Mouse (Mus musculus): ENCODE measurements around the gene Adgrf3. TPM values are rescaled to one million over a fixed set of nuclear protein-coding genes. Genes with fewer than 3 reads are reported as not detected.
A peak's percentile ranks its signal among the peaks of the same experiment; 100 is the strongest.

The Adgrf3 gene
- total RNA-seq, 2 experiments from 2014 or later: not detected

GRCm38 (mm10) chr5:30154474-30155394 lies 50.8 kb downstream of the Adgrf3 start, which contains the start of the genes Hadha and Hadhb:
Gene Hadha (minus strand): TSS chr5:30155162.
Gene Hadhb (plus strand): TSS chr5:30155248.
- ATAC-seq (replicated peaks; ENCODE audit: low FRiP score, low TSS enrichment, poor library complexity, severe bottlenecking): peak; percentile 90

DNA sequence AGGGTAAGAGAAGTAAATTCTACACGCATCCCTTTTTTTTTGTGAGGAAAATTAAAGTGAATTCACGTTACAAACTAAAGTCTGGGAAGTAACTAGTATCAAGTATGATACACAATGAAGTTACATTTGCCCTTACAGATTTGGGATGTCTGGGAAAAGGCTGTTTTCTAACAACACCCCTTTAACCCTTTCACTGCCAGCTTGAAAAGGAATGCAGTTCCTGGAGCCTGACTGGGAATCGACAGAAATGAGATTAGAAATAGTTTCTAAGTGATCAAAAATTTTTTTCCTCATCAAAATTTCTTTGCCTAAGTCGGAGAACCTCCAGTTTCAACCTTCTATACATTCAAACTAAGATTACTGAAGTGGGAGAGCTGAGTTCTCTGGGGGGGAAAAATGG lies 51.5 kb downstream of the Adgrf3 start:
- ATAC-seq (replicated peaks; ENCODE audit: low FRiP score, low TSS enrichment, poor library complexity, severe bottlenecking): no peak

- no peak for ATAC-seq (replicated peaks; ENCODE audit: low FRiP score, low TSS enrichment, poor library complexity, severe bottlenecking)
Measured at GRCm38 (mm10) chr5:30153222-30153621, 52.3 kb downstream of the Adgrf3 start.

GRCm38 (mm10) chr5:30152413-30152812 lies 53.1 kb downstream of the Adgrf3 start:
- no peak for ATAC-seq (replicated peaks; ENCODE audit: low FRiP score, low TSS enrichment, poor library complexity, severe bottlenecking)

- ATAC-seq (replicated peaks; ENCODE audit: low FRiP score, low TSS enrichment, poor library complexity, severe bottlenecking): no peak
Measured at GRCm38 (mm10) chr5:30152007-30152406, 53.5 kb downstream of the Adgrf3 start.

- no peak for ATAC-seq (replicated peaks; ENCODE audit: low FRiP score, low TSS enrichment, poor library complexity, severe bottlenecking)
Measured at GRCm38 (mm10) chr5:30148133-30148920, 57.2 kb downstream of the Adgrf3 start.

- ATAC-seq (replicated peaks; ENCODE audit: low FRiP score, low TSS enrichment, poor library complexity, severe bottlenecking): no peak
Measured at GRCm38 (mm10) chr5:30146526-30146925, 59.0 kb downstream of the Adgrf3 start.

Other genes starting within 250 kb of the Adgrf3 start
- not detected in 2 replicates for gene Il6, start 192.6 kb downstream of the Adgrf3 start, total RNA-seq (2014; fragmentation: Nextera tagmentation)
- 1.2 and 2.0 TPM in 2 replicates for gene Il6, start 192.6 kb downstream of the Adgrf3 start, total RNA-seq (2017)
- 86.1 and 88.4 TPM in 2 replicates for gene Tyms, start 132.1 kb downstream of the Adgrf3 start, total RNA-seq (2014; fragmentation: Nextera tagmentation)
- gene Tyms, start 132.1 kb downstream of the Adgrf3 start, total RNA-seq (2017): 124 and 172 TPM in 2 replicates
- gene Garem2, start 100.6 kb downstream of the Adgrf3 start, total RNA-seq (2014; fragmentation: Nextera tagmentation): not detected in 2 replicates
- gene Garem2, start 100.6 kb downstream of the Adgrf3 start, total RNA-seq (2017): 0.47 TPM in 1 of 2 replicates, not detected in the other
- not detected in 2 replicates for gene 3110082J24Rik, start 99.6 kb downstream of the Adgrf3 start, total RNA-seq (2014; fragmentation: Nextera tagmentation)
- gene 3110082J24Rik, start 99.6 kb downstream of the Adgrf3 start, total RNA-seq (2017): not detected in 2 replicates
- gene Hadha, start 50.6 kb downstream of the Adgrf3 start, total RNA-seq (2014; fragmentation: Nextera tagmentation): 116 and 125 TPM in 2 replicates
- 157 TPM in 2 replicates for gene Hadha, start 50.6 kb downstream of the Adgrf3 start, total RNA-seq (2017)
- 85.5 and 94.8 TPM in 2 replicates for gene Hadhb, start 50.5 kb downstream of the Adgrf3 start, total RNA-seq (2014; fragmentation: Nextera tagmentation)
- gene Hadhb, start 50.5 kb downstream of the Adgrf3 start, total RNA-seq (2017): 65.4 and 79.4 TPM in 2 replicates
- gene Selenoi, start 26.9 kb upstream of the Adgrf3 start, total RNA-seq (2014; fragmentation: Nextera tagmentation): 34.1 and 40.5 TPM in 2 replicates
- 90.2 and 120 TPM in 2 replicates for gene Selenoi, start 26.9 kb upstream of the Adgrf3 start, total RNA-seq (2017)
- gene Drc1, start 75.7 kb upstream of the Adgrf3 start, total RNA-seq (2014; fragmentation: Nextera tagmentation): 0.79 TPM in 1 of 2 replicates, not detected in the other
- 0.28 TPM in 1 of 2 replicates, not detected in the other for gene Drc1, start 75.7 kb upstream of the Adgrf3 start, total RNA-seq (2017)

Data from megakaryocyte-erythroid progenitor cell, adult 5-6 weeks (primary cell).